Mouse (Mus musculus) erythroblast, embryonic 14.5 days (primary cell): ENCODE measurements around the gene Bcas3.

Experiments used
- GATA1 ChIP-seq: IDR thresholded peaks from 2 replicates; pipeline ENCODE4 v1.6.1; 2012; ENCODE audit warnings: low read length, inconsistent platforms, mixed read lengths
- TAL1 ChIP-seq: IDR thresholded peaks from 3 replicates; pipeline ENCODE4 v1.6.1; 2012; ENCODE audit warnings: low read length, inconsistent platforms, mixed read lengths

- TF ChIP-seq GATA1 = no peak
- TF ChIP-seq TAL1 = no peak
Observed at GRCm38 (mm10) chr11:85811676-85812075, 458.7 kb downstream of the Bcas3 start.
